Mouse (Mus musculus) R1 (cell line): ENCODE measurements around the gene Lmna.

Experiments
- DNase-seq: peaks from one replicate; pipeline ENCODE4 v3.0.0-alpha.2; 2018; ENCODE audit warnings: low read depth, low spot score

Lmna gene

GRCm38 (mm10) chr3:88473571-88473970 is 36.2 kb downstream of the Lmna start:
- no peak for DNase-seq

DNA sequence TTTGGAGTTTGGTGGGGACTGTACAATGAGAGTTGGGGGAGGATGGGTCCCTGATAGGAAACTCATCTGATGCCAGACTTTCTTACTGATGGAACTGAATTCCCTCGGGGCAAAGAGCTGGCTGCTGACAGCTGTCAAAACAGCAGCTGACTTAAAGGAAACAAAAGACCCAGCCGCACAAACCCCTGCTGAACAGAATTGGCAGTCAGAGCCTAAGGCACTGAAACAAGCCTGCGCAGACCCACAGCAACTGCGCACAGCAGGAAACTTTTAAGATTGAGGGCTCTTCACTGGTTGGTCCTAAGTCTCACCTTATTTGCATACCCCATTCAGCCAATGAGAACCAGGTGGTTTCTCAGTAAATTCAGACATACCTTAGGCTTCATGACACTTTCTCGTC is 36.7 kb downstream of the Lmna start:
- DNase-seq, result peak; percentile 82

DNA sequence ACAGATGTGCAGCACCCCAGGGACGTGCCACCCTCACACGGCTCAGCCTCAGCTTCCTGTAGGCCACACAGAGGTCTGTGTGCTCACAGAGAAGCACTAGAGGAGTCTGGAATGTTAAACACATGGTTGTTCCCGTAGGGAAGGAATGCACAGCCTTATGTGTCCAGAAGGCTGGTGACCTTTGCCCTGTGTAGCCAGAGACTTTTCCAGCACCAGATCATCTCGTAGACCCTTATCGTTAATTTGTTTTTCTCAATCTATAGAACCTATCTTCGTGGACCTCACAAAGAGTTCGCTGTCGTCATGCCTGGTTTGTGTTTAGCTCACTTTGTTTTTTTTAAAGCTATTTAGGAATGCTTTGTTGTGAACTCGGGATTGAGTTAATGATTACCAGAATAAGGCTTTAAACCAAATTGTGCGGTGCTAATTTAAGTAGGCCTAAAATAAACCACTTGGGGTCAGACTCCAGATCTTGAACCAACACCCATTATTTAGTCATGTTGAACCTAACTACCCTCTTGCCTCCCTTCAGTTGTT is 38.7 kb downstream of the Lmna start:
- DNase-seq, result no peak

DNA sequence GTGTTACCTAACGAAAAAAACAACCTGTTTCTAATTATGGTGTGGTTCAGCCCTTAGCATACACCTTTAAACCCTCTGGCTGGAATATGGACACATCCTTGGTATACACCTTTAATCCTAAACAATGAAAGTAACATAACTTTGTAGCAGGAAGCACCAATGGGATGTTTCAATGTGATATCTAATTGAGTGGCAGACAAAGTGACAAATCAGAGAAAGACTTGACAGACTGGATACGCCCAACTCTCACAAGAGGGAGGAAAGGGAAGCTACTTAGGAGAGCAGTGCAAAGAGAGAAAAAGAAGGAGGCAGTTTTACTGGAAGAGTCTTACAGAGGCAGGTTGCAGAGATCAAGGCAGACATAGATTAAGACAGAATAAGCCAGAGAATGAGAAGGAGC is 40.3 kb downstream of the Lmna start:
- DNase-seq, result peak; percentile 74

GRCm38 (mm10) chr3:88467116-88467824 is 42.5 kb downstream of the Lmna start:
- peak; percentile 82 for DNase-seq

DNA sequence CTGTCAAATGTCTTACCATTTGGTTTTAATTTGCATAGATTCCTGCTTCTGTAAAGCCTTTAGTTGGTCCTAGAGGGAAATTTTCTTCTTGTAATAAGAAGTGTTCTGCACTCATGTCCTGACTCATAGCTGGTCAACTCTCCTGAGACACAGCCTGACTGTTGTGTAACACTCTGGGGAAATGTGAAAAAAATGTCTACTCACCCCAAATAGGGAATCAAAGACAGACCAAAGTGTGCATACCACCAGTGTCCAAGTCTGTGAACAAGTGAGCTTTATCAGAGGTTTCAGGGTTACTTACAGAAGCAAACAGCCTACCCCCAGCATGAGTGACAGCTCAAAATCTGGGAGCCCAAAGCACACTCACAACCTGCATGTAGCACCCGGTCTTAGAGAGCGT is 44.6 kb downstream of the Lmna start:
- no peak for DNase-seq

DNA sequence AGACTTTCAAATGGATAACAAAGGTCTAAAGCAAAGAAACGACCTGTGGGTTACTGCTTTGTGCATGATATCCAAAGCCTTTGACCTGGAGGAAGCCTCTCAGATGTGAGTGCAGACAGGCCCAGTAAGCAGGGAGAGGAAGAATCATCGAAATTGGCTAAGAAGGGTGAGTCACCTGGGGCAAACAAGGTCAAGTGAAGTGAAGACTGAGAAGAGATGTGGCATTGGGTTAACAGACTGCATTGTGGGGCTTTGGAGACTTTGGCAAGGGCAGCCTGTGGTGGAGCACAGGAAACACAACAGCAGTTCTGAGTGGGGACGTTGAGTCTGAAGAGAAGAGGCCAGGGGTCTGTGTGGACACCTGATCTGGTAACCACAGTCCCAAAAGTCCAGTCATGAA is 45.3 kb downstream of the Lmna start:
- DNase-seq, result peak; percentile 59

DNA sequence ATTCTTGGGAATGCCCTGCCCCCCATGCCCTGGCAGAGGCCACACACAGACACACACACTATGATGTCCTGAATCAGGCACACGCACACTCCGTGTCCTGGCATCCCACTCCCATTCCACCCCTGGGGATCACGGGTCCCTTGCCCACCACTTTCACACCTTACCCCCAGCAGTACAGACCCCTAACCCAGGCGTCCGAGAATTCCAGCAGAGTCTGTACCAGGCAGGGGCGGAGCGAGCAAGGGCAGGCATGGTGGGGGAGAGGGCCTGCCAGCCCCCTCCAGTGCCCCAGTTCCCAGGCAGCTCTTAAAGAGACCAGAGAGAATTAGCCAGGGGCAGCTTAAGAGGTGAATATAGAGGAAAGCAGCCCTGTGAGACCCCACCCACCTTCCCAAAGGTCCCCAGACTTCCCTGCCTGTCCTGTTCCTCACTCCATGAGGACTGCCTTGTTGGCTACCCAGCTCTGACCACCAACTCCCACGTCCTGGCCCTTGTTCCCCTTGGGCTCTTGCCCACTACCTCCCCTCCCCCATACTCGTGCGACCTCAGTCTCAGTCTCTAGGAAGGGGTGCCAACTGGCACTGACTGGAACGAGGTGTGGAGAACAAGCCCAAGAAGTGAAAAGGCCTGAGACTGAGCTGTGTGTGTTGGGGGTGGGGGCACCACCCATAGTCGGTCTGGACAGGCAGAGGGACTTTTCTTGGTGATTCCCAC is 48.6 kb downstream of the Lmna start, which contains the start of gene Sema4a:
Gene Sema4a, minus strand, starts transcription at position 200 of the 714 bp plus-strand sequence.
- DNase-seq, result no peak

DNA sequence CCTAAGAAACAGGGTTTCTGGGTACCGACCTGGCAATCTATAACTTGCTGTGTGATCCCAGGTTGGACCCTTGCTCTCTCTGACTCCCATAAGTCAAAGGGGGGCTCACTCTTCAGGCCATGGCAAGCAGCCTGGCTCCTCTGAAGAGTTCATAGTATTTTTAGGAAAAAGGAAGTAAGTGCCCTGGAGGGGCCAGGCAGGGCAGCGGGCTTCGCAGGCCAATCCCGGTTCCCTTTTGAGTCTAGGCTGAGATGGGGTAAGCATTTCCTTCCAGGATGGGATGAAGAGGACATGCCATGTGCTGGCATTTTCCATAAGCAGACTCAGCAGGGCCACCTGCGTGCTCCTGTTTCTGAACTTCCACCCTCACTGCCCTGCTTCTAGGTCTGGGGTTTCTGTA is 49.7 kb downstream of the Lmna start:
- DNase-seq, result no peak

DNA sequence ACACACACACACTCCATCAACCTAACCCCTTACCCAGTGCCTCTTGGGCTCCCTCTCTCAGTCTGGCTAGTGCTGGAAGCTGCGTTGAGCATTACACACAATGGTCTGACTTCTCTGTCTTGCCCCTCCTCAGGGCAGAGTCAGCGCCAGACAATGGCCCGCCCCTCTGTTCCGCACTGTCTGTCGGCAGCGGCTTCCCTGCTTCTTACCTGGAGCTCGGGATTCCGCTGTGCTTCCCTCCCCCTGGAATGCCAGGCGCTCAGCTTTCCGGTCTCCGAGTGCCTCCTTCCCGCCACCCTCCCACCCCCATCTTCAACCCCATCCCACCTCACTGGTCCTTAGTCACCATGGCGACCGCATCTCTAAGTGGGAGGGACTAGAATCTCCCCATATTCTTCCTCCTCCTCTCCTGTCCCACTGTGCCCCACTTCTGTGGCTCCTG is 51.0 kb downstream of the Lmna start:
- peak; percentile 44 for DNase-seq

DNA sequence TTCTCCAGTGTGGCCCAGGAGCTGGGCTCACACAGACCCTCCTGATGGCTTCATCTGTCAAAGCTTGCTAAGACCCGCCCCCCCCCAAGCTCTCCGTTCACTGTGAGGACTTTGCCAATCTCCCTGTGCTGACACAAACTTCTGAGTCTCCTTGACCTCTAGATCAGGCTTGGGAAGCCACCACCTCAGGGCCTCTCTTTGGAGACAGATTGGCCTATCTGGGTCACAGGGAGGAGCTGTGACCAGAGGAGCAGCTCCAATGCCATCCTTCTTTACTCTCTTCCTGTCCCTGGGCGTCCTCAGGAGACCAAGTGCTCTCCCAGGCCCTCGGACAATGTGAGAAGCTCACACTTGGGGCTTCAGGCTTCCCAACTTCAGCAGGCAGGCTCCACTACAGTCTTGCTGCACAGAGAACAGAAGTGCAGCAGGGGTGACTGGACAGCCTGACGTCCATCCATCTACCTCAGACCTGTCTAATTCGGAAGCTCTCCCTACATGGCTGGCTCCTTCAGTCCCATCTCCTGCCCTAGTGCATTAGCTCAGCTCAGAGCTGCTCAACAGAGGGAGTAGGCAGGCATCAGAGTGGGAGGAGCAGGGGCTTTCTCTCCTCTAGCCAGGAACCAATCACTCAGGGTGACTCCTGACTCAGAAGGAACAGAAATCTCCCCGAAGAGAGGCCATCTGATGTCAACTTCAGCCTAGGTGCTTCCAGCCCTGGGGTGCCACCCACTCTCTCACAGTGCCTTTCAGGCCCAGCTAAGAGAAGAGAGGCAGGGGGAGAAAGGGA is 52.8 kb downstream of the Lmna start:
- DNase-seq, result no peak

DNA sequence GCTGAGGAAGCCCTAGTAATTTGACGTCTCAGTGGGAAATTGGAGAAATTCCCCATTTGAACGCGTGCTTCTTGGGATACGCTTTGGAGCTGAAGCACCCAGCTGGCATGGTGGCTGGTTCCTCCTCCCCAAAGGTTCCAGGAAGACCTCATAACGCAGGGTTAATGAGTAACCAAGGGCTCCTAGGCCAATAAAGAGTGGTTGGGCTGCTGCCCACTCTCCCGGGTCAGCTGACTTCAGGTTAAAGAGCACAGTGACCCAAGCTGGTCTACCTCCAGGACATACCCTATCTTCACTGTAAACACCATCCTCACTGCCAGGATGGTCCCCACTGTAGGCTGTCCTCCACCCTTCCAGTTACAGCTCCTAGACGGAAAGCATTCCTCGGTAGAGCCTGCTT is 53.4 kb downstream of the Lmna start:
- DNase-seq, result no peak

GRCm38 (mm10) chr3:88455588-88456264 is 54.0 kb downstream of the Lmna start:
- peak; percentile 59 for DNase-seq

DNA sequence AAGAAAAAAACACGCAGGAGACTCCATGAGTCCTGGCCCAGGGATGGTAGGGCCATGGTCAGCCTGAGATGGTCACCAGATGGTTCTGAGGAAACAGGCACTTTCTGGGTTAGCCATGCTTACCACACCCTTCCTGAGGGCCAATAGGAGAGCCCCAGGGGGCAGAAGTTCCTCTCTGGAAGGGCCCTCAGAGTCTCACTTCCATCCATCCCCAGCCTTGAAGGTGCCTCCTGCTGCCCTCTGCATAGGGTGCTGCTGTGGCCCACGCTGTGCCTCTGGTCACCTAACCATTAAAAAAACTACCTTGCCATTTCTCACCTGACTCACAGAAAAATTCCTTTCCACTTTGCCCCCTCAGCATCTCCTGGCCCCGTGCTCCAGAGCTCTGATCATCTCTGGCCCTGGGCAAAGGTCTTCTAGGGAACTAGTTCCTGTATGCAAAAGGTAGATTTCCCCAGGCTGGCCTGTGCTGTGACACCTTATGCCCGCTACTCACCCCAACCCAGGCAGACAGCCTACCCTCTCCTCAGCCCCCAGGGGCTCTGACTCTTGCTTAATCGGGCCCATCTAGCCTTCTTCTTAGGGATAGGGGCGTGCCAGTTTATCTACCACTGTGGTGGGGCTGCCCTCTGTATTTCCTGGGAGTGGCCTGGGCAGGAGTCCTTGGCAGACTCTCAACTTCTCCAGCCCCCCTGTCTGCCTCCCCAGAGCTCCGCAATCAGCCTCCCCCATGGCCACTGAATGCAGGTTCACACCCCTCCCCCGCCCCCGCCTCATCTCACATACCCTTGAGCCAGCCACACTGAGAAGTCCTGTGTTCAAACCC is 54.8 kb downstream of the Lmna start:
- peak; percentile 35 for DNase-seq

DNA sequence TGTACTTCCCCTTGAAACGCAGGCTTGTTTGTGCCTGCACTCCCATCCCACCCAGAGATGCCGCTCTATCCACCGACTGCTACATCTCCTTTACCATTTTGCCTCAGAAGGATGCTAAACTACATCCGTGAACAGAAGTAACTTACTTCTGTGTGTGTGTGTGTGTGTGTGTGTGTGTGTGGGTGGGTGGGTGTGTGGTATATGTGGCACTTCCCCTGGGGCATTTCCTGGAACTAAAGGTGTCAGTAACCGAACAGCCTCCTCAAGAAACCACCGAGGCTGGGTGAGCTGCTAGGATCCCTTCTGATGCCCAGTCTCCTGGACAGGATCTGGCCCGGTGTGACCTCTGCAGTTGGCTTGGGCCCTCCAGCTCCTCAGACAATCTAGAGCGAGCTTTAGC is 55.8 kb downstream of the Lmna start:
- no peak for DNase-seq

DNA sequence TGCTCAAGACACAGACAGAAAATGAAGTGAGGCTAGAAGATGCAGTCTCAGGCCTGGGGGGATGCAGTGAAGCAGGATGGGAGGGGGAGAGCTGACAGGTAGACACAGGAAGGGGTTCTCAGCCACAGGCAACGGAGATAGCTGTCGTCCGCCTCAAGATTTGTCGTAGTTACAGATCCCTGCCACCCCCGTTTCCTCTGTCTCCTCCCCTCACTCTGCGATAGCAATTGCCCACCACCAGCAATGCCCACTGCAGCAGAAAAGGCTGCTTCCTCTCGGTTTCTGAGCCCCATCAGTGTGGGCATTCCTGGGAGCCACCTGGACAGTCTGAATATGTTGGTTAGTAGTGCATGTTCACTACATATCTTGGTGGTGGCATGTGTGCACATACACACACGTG is 56.4 kb downstream of the Lmna start:
- DNase-seq, result no peak

GRCm38 (mm10) chr3:88452716-88453115 is 57.0 kb downstream of the Lmna start:
- no peak for DNase-seq

- DNase-seq, result no peak
Measured at GRCm38 (mm10) chr3:88452246-88452645, 57.5 kb downstream of the Lmna start.

- DNase-seq, result no peak
Measured at GRCm38 (mm10) chr3:88450379-88451131, 59.2 kb downstream of the Lmna start.
